Mouse (Mus musculus): ENCODE data around the gene Nr6a1. TPM values are rescaled to one million over a fixed set of nuclear protein-coding genes. Genes with fewer than 3 reads are reported as not detected.

The Nr6a1 gene
- total RNA-seq, 1 experiment, result 40.7 TPM

- H3K36me3 ChIP-seq (ENCODE audit: control insufficient read depth, insufficient read depth, low read length, poor library complexity, severe bottlenecking), result no peaks in the 10 kb centered on the region
- no peak overlapping the region for H3K27ac ChIP-seq (ENCODE audit: insufficient read depth, low read depth, low read length, poor library complexity, severe bottlenecking)
- in situ Hi-C loops (cut with MboI; ENCODE audit: low sequenced_read_pairs in 2 of 2, unreplicated experiment in 2 of 2), result no loop called here
- TF ChIP-seq CHD2 (IDR thresholded peaks at IDR 0.05; ENCODE audit: low read depth, low read length) (no peak), MAFK (IDR thresholded peaks at IDR 0.05; ENCODE audit: insufficient read depth, low read depth, low read length) (peak; percentile 74)
- no peak overlapping the region for H3K9ac ChIP-seq (ENCODE audit: insufficient read depth, low read depth, low read length, poor library complexity, severe bottlenecking)
- H3K4me1 ChIP-seq (ENCODE audit: control insufficient read depth in 2 of 2, insufficient read depth in 2 of 2, low read length in 2 of 2, poor library complexity in 1 of 2), result no peaks in the 10 kb centered on the region
- no peak overlapping the region for H3K4me3 ChIP-seq (ENCODE audit: insufficient read depth in 1 of 2, low read depth in 1 of 2, low read length in 2 of 2, poor library complexity in 1 of 2, severe bottlenecking in 1 of 2)
- no peaks in the 10 kb centered on the region for H3K9me3 ChIP-seq (ENCODE audit: control insufficient read depth, insufficient read depth, low read depth, low read length)
- DNase-seq (ENCODE audit: low read depth, low spot score), result no peak
These were observed 110.0 kb downstream of the Nr6a1 start for GRCm38 (mm10) chr2:38817487-38817886.

- Histone ChIP-seq H3K4me1 (ENCODE audit: control insufficient read depth in 2 of 2, insufficient read depth in 2 of 2, low read length in 2 of 2, poor library complexity in 1 of 2) (no peaks in the 10 kb centered on the region), H3K9me3 (ENCODE audit: control insufficient read depth, insufficient read depth, low read depth, low read length) (no peaks in the 10 kb centered on the region), H3K4me3 (ENCODE audit: insufficient read depth in 1 of 2, low read depth in 1 of 2, low read length in 2 of 2, poor library complexity in 1 of 2, severe bottlenecking in 1 of 2) (no peak overlapping the region), H3K9ac (ENCODE audit: insufficient read depth, low read depth, low read length, poor library complexity, severe bottlenecking) (no peak overlapping the region), H3K27ac (ENCODE audit: insufficient read depth, low read depth, low read length, poor library complexity, severe bottlenecking) (no peak overlapping the region), H3K36me3 (ENCODE audit: control insufficient read depth, insufficient read depth, low read length, poor library complexity, severe bottlenecking) (no peaks in the 10 kb centered on the region)
- no peak for DNase-seq (ENCODE audit: low read depth, low spot score)
- in situ Hi-C loops (cut with MboI; ENCODE audit: low sequenced_read_pairs in 2 of 2, unreplicated experiment in 2 of 2), result no loop called here
- TF ChIP-seq ZNF384 (IDR thresholded peaks at IDR 0.05; ENCODE audit: low read depth, low read length) (peak; percentile 71), CHD2 (IDR thresholded peaks at IDR 0.05; ENCODE audit: low read depth, low read length) (no peak), ZC3H11A (IDR thresholded peaks at IDR 0.05; ENCODE audit: borderline replicate concordance, low read depth, low read length) (peak; percentile 59; the same call in 1 of the 2 replicates), MAFK (IDR thresholded peaks at IDR 0.05; ENCODE audit: insufficient read depth, low read depth, low read length) (no peak), HCFC1 (IDR thresholded peaks at IDR 0.05; ENCODE audit: borderline replicate concordance, insufficient read depth, low read length) (no peak)
These were observed 130.3 kb downstream of the Nr6a1 start for GRCm38 (mm10) chr2:38797087-38797624.

GRCm38 (mm10) chr2:38787338-38787737 lies 140.2 kb downstream of the Nr6a1 start:
- no peaks in the 10 kb centered on the region for H3K36me3 ChIP-seq (ENCODE audit: control insufficient read depth, insufficient read depth, low read length, poor library complexity, severe bottlenecking)
- H3K9ac ChIP-seq (ENCODE audit: insufficient read depth, low read depth, low read length, poor library complexity, severe bottlenecking), result no peak overlapping the region
- H3K27ac ChIP-seq (ENCODE audit: insufficient read depth, low read depth, low read length, poor library complexity, severe bottlenecking), result no peak overlapping the region
- in situ Hi-C loops (cut with MboI; ENCODE audit: low sequenced_read_pairs in 2 of 2, unreplicated experiment in 2 of 2), result no loop called here
- TF ChIP-seq CHD2 (IDR thresholded peaks at IDR 0.05; ENCODE audit: low read depth, low read length) (no peak), ZNF384 (IDR thresholded peaks at IDR 0.05; ENCODE audit: low read depth, low read length) (no peak), ZC3H11A (IDR thresholded peaks at IDR 0.05; ENCODE audit: borderline replicate concordance, low read depth, low read length) (no peak), MAFK (IDR thresholded peaks at IDR 0.05; ENCODE audit: insufficient read depth, low read depth, low read length) (no peak), HCFC1 (IDR thresholded peaks at IDR 0.05; ENCODE audit: borderline replicate concordance, insufficient read depth, low read length) (no peak)
- H3K4me3 ChIP-seq (ENCODE audit: insufficient read depth in 1 of 2, low read depth in 1 of 2, low read length in 2 of 2, poor library complexity in 1 of 2, severe bottlenecking in 1 of 2), result no peak overlapping the region
- DNase-seq (ENCODE audit: low read depth, low spot score), result no peak
- no peaks in the 10 kb centered on the region for H3K9me3 ChIP-seq (ENCODE audit: control insufficient read depth, insufficient read depth, low read depth, low read length)
- H3K4me1 ChIP-seq (ENCODE audit: control insufficient read depth in 2 of 2, insufficient read depth in 2 of 2, low read length in 2 of 2, poor library complexity in 1 of 2), result peaks cover 0 to 19% of the 10 kb centered on the region in 2 experiments; a peak in 3 of 4 replicates

- no peaks in the 10 kb centered on the region for H3K36me3 ChIP-seq (ENCODE audit: control insufficient read depth, insufficient read depth, low read length, poor library complexity, severe bottlenecking)
- no peak overlapping the region for H3K9ac ChIP-seq (ENCODE audit: insufficient read depth, low read depth, low read length, poor library complexity, severe bottlenecking)
- DNase-seq (ENCODE audit: low read depth, low spot score), result no peak
- in situ Hi-C loops (cut with MboI; ENCODE audit: low sequenced_read_pairs in 2 of 2, unreplicated experiment in 2 of 2), result no loop called here
- no peak for TF ChIP-seq HCFC1 (IDR thresholded peaks at IDR 0.05; ENCODE audit: borderline replicate concordance, insufficient read depth, low read length)
- no peak for TF ChIP-seq ZC3H11A (IDR thresholded peaks at IDR 0.05; ENCODE audit: borderline replicate concordance, low read depth, low read length)
- no peak for TF ChIP-seq MAFK (IDR thresholded peaks at IDR 0.05; ENCODE audit: insufficient read depth, low read depth, low read length)
- no peak for TF ChIP-seq ZNF384 (IDR thresholded peaks at IDR 0.05; ENCODE audit: low read depth, low read length)
- no peak for TF ChIP-seq CHD2 (IDR thresholded peaks at IDR 0.05; ENCODE audit: low read depth, low read length)
- H3K27ac ChIP-seq (ENCODE audit: insufficient read depth, low read depth, low read length, poor library complexity, severe bottlenecking), result 0 out of 2 replicates have a peak overlapping the region, but pooled peaks have one; percentile 19
- H3K4me3 ChIP-seq (ENCODE audit: insufficient read depth in 1 of 2, low read depth in 1 of 2, low read length in 2 of 2, poor library complexity in 1 of 2, severe bottlenecking in 1 of 2), result no peak overlapping the region
- H3K9me3 ChIP-seq (ENCODE audit: control insufficient read depth, insufficient read depth, low read depth, low read length), result no peaks in the 10 kb centered on the region
- peaks cover 0 to 19% of the 10 kb centered on the region in 2 experiments; a peak in 3 of 4 replicates for H3K4me1 ChIP-seq (ENCODE audit: control insufficient read depth in 2 of 2, insufficient read depth in 2 of 2, low read length in 2 of 2, poor library complexity in 1 of 2)
These were observed 141.1 kb downstream of the Nr6a1 start for GRCm38 (mm10) chr2:38786216-38786960.

Measured in ES-E14 (cell line).